Comparison of ENCODE assay signal across 8 mouse cellular contexts in genomic region chr2:14605207-14605606, GRCm38 (mm10). TPM values are rescaled to one million over a fixed set of nuclear protein-coding genes. Genes with fewer than 3 reads are reported as not detected.
DNase-seq lines count a peak whose midpoint lies in the region; ATAC-seq and TF ChIP-seq lines count a peak whose summit lies in the region.

No protein-coding gene starts in this region.

- no peak overlapping the region for H3K9ac ChIP-seq in liver, adult 2 months (ENCODE audit: low read depth, low read length)
- peak overlapping the region; percentile 78 for H3K9ac ChIP-seq in limb, embryonic 12.5 days (replicated peaks)
- H3K9ac ChIP-seq in neural tube, embryonic 15.5 days (replicated peaks): peak overlapping the region; percentile 56

- no peaks in the 10 kb centered on the region for H3K36me3 ChIP-seq in liver, adult 2 months (ENCODE audit: control insufficient read depth, insufficient read depth, low read length)
- H3K36me3 ChIP-seq in limb, embryonic 12.5 days: no peaks in the 10 kb centered on the region
- H3K36me3 ChIP-seq in neural tube, embryonic 15.5 days: no peaks in the 10 kb centered on the region

- H3K27ac ChIP-seq in liver, adult 2 months (replicated peaks; ENCODE audit: insufficient read depth, low read depth, low read length): no peak overlapping the region
- no peak overlapping the region for H3K27ac ChIP-seq in embryonic fibroblast, embryonic 13.5 days (ENCODE audit: insufficient read depth, low read length)
- H3K27ac ChIP-seq in limb, embryonic 12.5 days: no peak overlapping the region
- 0 out of 2 replicates have a peak overlapping the region, but pooled peaks have one; percentile 69 for H3K27ac ChIP-seq in neural tube, embryonic 15.5 days (replicated peaks)

- no peak for TF ChIP-seq POLR2A in liver, adult 2 months (IDR thresholded peaks at IDR 0.05; ENCODE audit: extremely low read depth, insufficient read depth, low read length)
- no peak for TF ChIP-seq POLR2A in embryonic fibroblast, embryonic 13.5 days (IDR thresholded peaks at IDR 0.05; ENCODE audit: low read depth, low read length)

- no peaks in the 10 kb centered on the region for H3K9me3 ChIP-seq in limb, embryonic 12.5 days
- H3K9me3 ChIP-seq in neural tube, embryonic 15.5 days (replicated peaks): no peaks in the 10 kb centered on the region

- H3K4me3 ChIP-seq in liver, adult 2 months (ENCODE audit: insufficient read depth, low read depth, low read length): peak overlapping the region; percentile 67
- peak overlapping the region; percentile 74 for H3K4me3 ChIP-seq in embryonic fibroblast, embryonic 13.5 days (ENCODE audit: insufficient read depth, low read length)
- peak overlapping the region; percentile 61 for H3K4me3 ChIP-seq in limb, embryonic 12.5 days (replicated peaks)
- peak overlapping the region; percentile 67 for H3K4me3 ChIP-seq in neural tube, embryonic 15.5 days (replicated peaks)

- no peak for ATAC-seq in limb, embryonic 12.5 days (ENCODE audit: insufficient number of reproducible peaks, insufficient read depth, low FRiP score, low TSS enrichment, low read depth)
- ATAC-seq in neural tube, embryonic 15.5 days (ENCODE audit: low FRiP score): no peak

- no peak for DNase-seq in liver, adult 2 months (ENCODE audit: extremely low read depth, low read depth, low spot score)
- no peak for DNase-seq in liver
- no peak for DNase-seq in frontal cortex, postnatal 10 days (ENCODE audit: low spot score in 2 of 2)
- no peak for DNase-seq in right cerebral cortex, postnatal 14 days
- no peak for DNase-seq in gastrocnemius, postnatal 36 days

- H3K27me3 ChIP-seq in liver, adult 2 months (ENCODE audit: control insufficient read depth, insufficient read depth, low read length): peaks cover 12% of the 10 kb centered on the region
- H3K27me3 ChIP-seq in limb, embryonic 12.5 days: peaks cover 3% of the 10 kb centered on the region; the same call in 1 of the 2 replicates
- peaks cover 17% of the 10 kb centered on the region for H3K27me3 ChIP-seq in neural tube, embryonic 15.5 days (replicated peaks)

- peak overlapping the region; percentile 90 for H3K4me2 ChIP-seq in limb, embryonic 12.5 days
- peak overlapping the region; percentile 100 for H3K4me2 ChIP-seq in neural tube, embryonic 15.5 days

- no peak for TF ChIP-seq CTCF in liver, adult 2 months (IDR thresholded peaks at IDR 0.05; ENCODE audit: low read depth, low read length)
- no peak for TF ChIP-seq CTCF in embryonic fibroblast, embryonic 13.5 days (IDR thresholded peaks at IDR 0.05; ENCODE audit: borderline replicate concordance, insufficient read depth, low read length)

- H3K4me1 ChIP-seq in liver, adult 2 months (ENCODE audit: control insufficient read depth, insufficient read depth, low read length): peaks cover 4% of the 10 kb centered on the region
- H3K4me1 ChIP-seq in embryonic fibroblast, embryonic 13.5 days (ENCODE audit: control insufficient read depth, insufficient read depth, low read length): no peaks in the 10 kb centered on the region
- peaks cover 9% of the 10 kb centered on the region for H3K4me1 ChIP-seq in limb, embryonic 12.5 days (replicated peaks)
- H3K4me1 ChIP-seq in neural tube, embryonic 15.5 days: peaks cover 16% of the 10 kb centered on the region

- 11% methylated on average over 7 of the region's 7 CpGs for WGBS in liver, adult 2 months
- 9% methylated on average over 7 of the region's 7 CpGs for WGBS in limb, embryonic 12.5 days
- WGBS in neural tube, embryonic 15.5 days: 11% methylated on average over 7 of the region's 7 CpGs

- intact Hi-C loops in gastrocnemius, postnatal 36 days (cut with DNase I): loop anchor here (5.0 kb wide), 1 partner anchor 72 kb away; no protein-coding TSS in a partner anchor

- no peaks in the 10 kb centered on the region for H3K79me2 ChIP-seq in liver, adult 2 months (ENCODE audit: control insufficient read depth, insufficient read depth, low read length)

RNA-seq across cellular contexts. Expression of gene Cacnb2, which starts 2.3 kb away (rescaled TPM):
- 0.46 and 1.1 TPM in 2 replicates for total RNA-seq in liver, adult 2 months (2014; rRNA removed)
- polyA plus RNA-seq in liver, adult 2 months (2012; rRNA removed): 0.06 and 0.12 TPM in 2 replicates
- polyA plus RNA-seq in embryonic fibroblast, embryonic 13.5 days (2011; ENCODE audit: insufficient read length, low read depth, missing spikeins): 5.1 and 5.6 TPM in 2 replicates
- polyA plus RNA-seq in limb, embryonic 12.5 days (2016; fragmentation: Nextera tagmentation; extraction: Ambion mirVana): 2.3 and 3.0 TPM in 2 replicates
- 6.0 and 6.9 TPM in 2 replicates for polyA plus RNA-seq in neural tube, embryonic 15.5 days (2015; fragmentation: Nextera tagmentation; extraction: Ambion mirVana)
- under 1 TPM; 0.25 to 0.38 TPM for total RNA-seq in gastrocnemius, postnatal 36 days (2021)
